Mouse (Mus musculus): Measurements from ENCODE around the gene Fxyd3. TPM values are rescaled to one million over a fixed set of nuclear protein-coding genes. Genes with fewer than 3 reads are reported as not detected.

The Fxyd3 gene
- total and polyA plus RNA-seq, 3 experiments: not detected

DNA sequence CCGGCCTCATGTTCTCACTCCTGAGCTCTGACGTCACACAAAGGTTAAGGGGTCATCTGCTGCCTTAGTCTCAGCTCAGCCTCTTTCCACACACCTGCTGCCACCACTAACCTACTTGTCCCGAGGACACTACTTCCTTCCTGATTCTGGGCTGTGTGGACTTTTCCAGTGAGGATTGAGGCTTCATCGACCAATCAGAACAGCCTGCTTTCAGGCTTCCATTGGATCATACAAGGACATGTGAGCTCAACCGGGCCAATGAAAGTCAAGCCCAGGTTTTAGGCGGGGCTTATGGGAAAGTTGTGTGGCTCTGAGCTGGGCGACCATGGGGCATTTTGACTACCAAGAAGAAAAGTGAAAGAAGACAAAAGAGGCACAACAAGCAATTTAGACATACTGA is 39.6 kb downstream of the Fxyd3 start (continued):
- TF ChIP-seq ELF1 (IDR thresholded peaks at IDR 0.05; ENCODE audit: low read depth, low read length): peak; percentile 91

DNA sequence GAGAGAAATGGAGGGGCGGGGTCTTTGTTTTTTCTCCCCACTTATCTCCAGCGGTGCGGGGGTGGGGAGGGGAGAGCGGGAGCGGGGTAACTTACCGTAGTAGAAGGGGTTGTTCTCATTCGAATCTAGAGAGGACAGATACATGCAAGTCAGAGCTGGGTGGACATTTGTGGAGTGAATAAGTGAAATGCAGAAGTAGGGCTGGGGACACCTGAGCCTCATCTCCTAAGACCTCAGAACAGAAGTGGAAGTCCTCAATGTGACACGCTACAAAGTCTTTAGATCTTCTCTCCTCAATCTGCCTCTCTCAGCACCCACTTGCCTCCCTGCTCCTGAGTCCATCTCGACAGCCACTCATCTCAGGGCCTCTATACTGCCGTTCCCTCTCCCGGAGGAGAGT is 41.2 kb downstream of the Fxyd3 start:
- Histone ChIP-seq H3K36me3 (ENCODE audit: control insufficient read depth in 1 of 2, insufficient read depth in 2 of 2, low read length in 2 of 2) (peaks cover 0 to 21% of the 10 kb centered on the region in 2 experiments; a peak in 2 of 4 replicates), H3K27ac (ENCODE audit: control insufficient read depth, low read depth, low read length) (peak overlapping the region; percentile 91), H3K4me1 (ENCODE audit: control insufficient read depth in 1 of 2, insufficient read depth in 2 of 2, low read length in 2 of 2) (peaks cover 14 to 37% of the 10 kb centered on the region in 2 experiments)

DNA sequence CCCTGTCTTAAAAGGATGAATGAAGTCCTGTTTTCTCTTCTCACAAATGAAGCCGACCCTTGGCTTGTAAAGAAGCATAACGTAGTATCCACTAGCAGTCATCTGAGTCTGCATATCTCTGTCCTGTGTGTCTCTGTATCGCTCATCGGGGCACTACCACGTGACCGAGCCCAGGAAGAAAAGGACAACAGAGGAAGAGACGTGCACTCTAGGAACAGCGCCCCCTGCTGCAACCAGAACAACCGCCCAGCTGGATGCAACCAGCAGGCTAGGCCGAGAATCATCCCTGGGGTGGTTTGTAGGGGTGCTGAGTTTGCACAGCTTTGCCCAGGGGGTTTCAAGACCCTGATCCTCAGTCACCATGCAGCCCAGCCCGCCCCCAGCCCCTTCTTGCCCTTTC is 41.7 kb downstream of the Fxyd3 start:
- H3K79me2 ChIP-seq (ENCODE audit: control insufficient read depth, insufficient read depth, low read length, poor library complexity): no peaks in the 10 kb centered on the region; the same call in 1 of the 2 replicates
- H3K36me3 ChIP-seq (ENCODE audit: control insufficient read depth in 1 of 2, insufficient read depth in 2 of 2, low read length in 2 of 2): peaks cover 0 to 20% of the 10 kb centered on the region in 2 experiments; a peak in 2 of 4 replicates
- peak overlapping the region; percentile 70 for H3K9ac ChIP-seq (ENCODE audit: control insufficient read depth, low read depth, low read length, poor library complexity, severe bottlenecking)
- H3K4me3 ChIP-seq (ENCODE audit: control insufficient read depth in 1 of 2, insufficient read depth in 1 of 2, low read depth in 2 of 2, low read length in 2 of 2): peak overlapping the region; percentile 42 to 62
- peak; percentile 85 for DNase-seq (ENCODE audit: low read depth, low spot score)
- no peaks in the 10 kb centered on the region for H3K27me3 ChIP-seq (ENCODE audit: control insufficient read depth in 1 of 2, insufficient read depth in 2 of 2, low read length in 2 of 2)
- TF ChIP-seq ZMIZ1 (IDR thresholded peaks at IDR 0.05; ENCODE audit: low read depth, low read length): peak; percentile 48; the same call in 1 of the 2 replicates
- TF ChIP-seq MAX (IDR thresholded peaks at IDR 0.05; ENCODE audit: low read length): peak; percentile 90
- TF ChIP-seq MAZ (IDR thresholded peaks at IDR 0.05; ENCODE audit: low read depth, low read length): no peak
- TF ChIP-seq ELF1 (IDR thresholded peaks at IDR 0.05; ENCODE audit: low read depth, low read length): peak; percentile 66
- peak in 1 of 2 experiments; percentile 14; a peak in 1 of 4 replicates for TF ChIP-seq EP300 (IDR thresholded peaks at IDR 0.05; ENCODE audit: low read depth in 1 of 2, low read length in 2 of 2)
- TF ChIP-seq BHLHE40 (IDR thresholded peaks at IDR 0.05; ENCODE audit: borderline replicate concordance, low read depth, low read length): no peak
- no peak for TF ChIP-seq JUND (IDR thresholded peaks at IDR 0.05; ENCODE audit: low read depth, low read length)
- peak; percentile 51; the same call in 1 of the 2 replicates for TF ChIP-seq HCFC1 (IDR thresholded peaks at IDR 0.05; ENCODE audit: low read depth, low read length)
- no peak for TF ChIP-seq MYB (IDR thresholded peaks at IDR 0.05; ENCODE audit: low read depth, low read length)
- TF ChIP-seq GATA1 (IDR thresholded peaks at IDR 0.05; ENCODE audit: low read depth, low read length): 0 out of 2 replicates have a peak, but pooled peaks have one; percentile 20
- TF ChIP-seq SIN3A (IDR thresholded peaks at IDR 0.05; ENCODE audit: low read length): peak; percentile 75
- peak; percentile 47 to 58 (median 50) for TF ChIP-seq CTCF (IDR thresholded peaks at IDR 0.05 in 2 of 3, conservative IDR thresholded peaks at IDR 0.05 in 1 of 3; ENCODE audit: control insufficient read depth in 1 of 3, insufficient read depth in 1 of 3, low read depth in 2 of 3, low read length in 3 of 3, poor library complexity in 1 of 3, severe bottlenecking in 1 of 3)
- TF ChIP-seq TBP (IDR thresholded peaks at IDR 0.05; ENCODE audit: low read depth, low read length): 0 out of 2 replicates have a peak, but pooled peaks have one; percentile 26
- TF ChIP-seq MXI1 (IDR thresholded peaks at IDR 0.05; ENCODE audit: low read depth, low read length): peak; percentile 73
- peak; percentile 63; the same call in 1 of the 2 replicates for TF ChIP-seq POLR2AphosphoS2 (IDR thresholded peaks at IDR 0.05; ENCODE audit: low read length)
- peak in 1 of 2 experiments; percentile 80; a peak in 2 of 4 replicates for TF ChIP-seq USF2 (IDR thresholded peaks at IDR 0.05; ENCODE audit: borderline replicate concordance in 1 of 2, insufficient read depth in 1 of 2, low read depth in 1 of 2, low read length in 2 of 2)
- TF ChIP-seq E2F4 (IDR thresholded peaks at IDR 0.05; ENCODE audit: borderline replicate concordance, low read depth, low read length): no peak
- TF ChIP-seq ETS1 (IDR thresholded peaks at IDR 0.05; ENCODE audit: low read depth, low read length): peak; percentile 48
- TF ChIP-seq POLR2AphosphoS5 (IDR thresholded peaks at IDR 0.05; ENCODE audit: borderline replicate concordance, low read depth, low read length): no peak
- peak; percentile 96 for TF ChIP-seq USF1 (IDR thresholded peaks at IDR 0.05; ENCODE audit: low read depth, low read length)
- peak; percentile 41 to 47; a peak in 2 of 4 replicates for TF ChIP-seq POLR2A (IDR thresholded peaks at IDR 0.05; ENCODE audit: control insufficient read depth in 1 of 2, insufficient read depth in 1 of 2, low read depth in 1 of 2, low read length in 2 of 2, poor library complexity in 1 of 2)
- H3K4me1 ChIP-seq (ENCODE audit: control insufficient read depth in 1 of 2, insufficient read depth in 2 of 2, low read length in 2 of 2): peaks cover 14 to 35% of the 10 kb centered on the region in 2 experiments
- peak overlapping the region; percentile 91 for H3K27ac ChIP-seq (ENCODE audit: control insufficient read depth, low read depth, low read length)
- H3K9me3 ChIP-seq (replicated peaks; ENCODE audit: insufficient read depth, low read length): no peaks in the 10 kb centered on the region

More for the DNA sequence above, 41.2 kb downstream of the Fxyd3 start:
- peak; percentile 77 for DNase-seq (ENCODE audit: low read depth, low spot score)
- TF ChIP-seq MXI1 (IDR thresholded peaks at IDR 0.05; ENCODE audit: low read depth, low read length): no peak
- no peak for TF ChIP-seq TAL1 (IDR thresholded peaks at IDR 0.05; ENCODE audit: low read length)
- no peak for TF ChIP-seq RAD21 (IDR thresholded peaks at IDR 0.05; ENCODE audit: low read depth, low read length)
- no peak for TF ChIP-seq CTCF (IDR thresholded peaks at IDR 0.05 in 2 of 3, conservative IDR thresholded peaks at IDR 0.05 in 1 of 3; ENCODE audit: control insufficient read depth in 1 of 3, insufficient read depth in 1 of 3, low read depth in 2 of 3, low read length in 3 of 3, poor library complexity in 1 of 3, severe bottlenecking in 1 of 3)
- no peak for TF ChIP-seq KAT2A (conservative IDR thresholded peaks at IDR 0.05; ENCODE audit: low read depth, low read length)
- TF ChIP-seq ZC3H11A (IDR thresholded peaks at IDR 0.05; ENCODE audit: low read depth, low read length): no peak
- TF ChIP-seq GATA1 (IDR thresholded peaks at IDR 0.05; ENCODE audit: low read depth, low read length): no peak
- TF ChIP-seq USF1 (IDR thresholded peaks at IDR 0.05; ENCODE audit: low read depth, low read length): no peak
- TF ChIP-seq POLR2A (IDR thresholded peaks at IDR 0.05; ENCODE audit: control insufficient read depth in 1 of 2, insufficient read depth in 1 of 2, low read depth in 1 of 2, low read length in 2 of 2, poor library complexity in 1 of 2): no peak
- TF ChIP-seq ELF1 (IDR thresholded peaks at IDR 0.05; ENCODE audit: low read depth, low read length): no peak
- TF ChIP-seq TBP (IDR thresholded peaks at IDR 0.05; ENCODE audit: low read depth, low read length): no peak
- no peak for TF ChIP-seq ETS1 (IDR thresholded peaks at IDR 0.05; ENCODE audit: low read depth, low read length)
- TF ChIP-seq BHLHE40 (IDR thresholded peaks at IDR 0.05; ENCODE audit: borderline replicate concordance, low read depth, low read length): no peak
- no peak for TF ChIP-seq MAZ (IDR thresholded peaks at IDR 0.05; ENCODE audit: low read depth, low read length)
- TF ChIP-seq HCFC1 (IDR thresholded peaks at IDR 0.05; ENCODE audit: low read depth, low read length): no peak
- no peak for TF ChIP-seq CHD2 (IDR thresholded peaks at IDR 0.05; ENCODE audit: low read length)
- TF ChIP-seq E2F4 (IDR thresholded peaks at IDR 0.05; ENCODE audit: borderline replicate concordance, low read depth, low read length): no peak
- no peak for TF ChIP-seq SIN3A (IDR thresholded peaks at IDR 0.05; ENCODE audit: low read length)
- Histone ChIP-seq H3K27me3 (ENCODE audit: control insufficient read depth in 1 of 2, insufficient read depth in 2 of 2, low read length in 2 of 2) (no peaks in the 10 kb centered on the region), H3K4me3 (ENCODE audit: control insufficient read depth in 1 of 2, insufficient read depth in 1 of 2, low read depth in 2 of 2, low read length in 2 of 2) (peak overlapping the region; percentile 42 to 62), H3K9me3 (replicated peaks; ENCODE audit: insufficient read depth, low read length) (no peaks in the 10 kb centered on the region), H3K9ac (ENCODE audit: control insufficient read depth, low read depth, low read length, poor library complexity, severe bottlenecking) (peak overlapping the region; percentile 48), H3K79me2 (ENCODE audit: control insufficient read depth, insufficient read depth, low read length, poor library complexity) (no peaks in the 10 kb centered on the region; the same call in 1 of the 2 replicates)

Data from MEL (cell line).